Mouse (Mus musculus) thymus, postnatal 25 days (tissue): Measurements from ENCODE around the gene Gm17606.
"Not testable (repeated sequence)": the region's sequence is repeated elsewhere in the genome, so short reads cannot be mapped to it uniquely, and the experiment has no call there.

Experiments
- DNase-seq: peaks from one replicate; pipeline ENCODE4 v3.0.0; 2022

Gm17606 gene

GRCm38 (mm10) chr14:54640946-54641304 lies at the start of gene Gm17606:
Gene Gm17606, plus strand, starts transcription at chr14:54640952.
- no peak for DNase-seq

GRCm38 (mm10) chr14:54591056-54591455 lies 49.7 kb upstream of the Gm17606 start:
- no peak for DNase-seq

GRCm38 (mm10) chr14:54592319-54592934 lies 48.3 kb upstream of the Gm17606 start:
- no peak for DNase-seq

- DNase-seq, result no peak
These were observed 46.7 kb upstream of the Gm17606 start for GRCm38 (mm10) chr14:54594055-54594454.

GRCm38 (mm10) chr14:54594631-54595414 lies 45.9 kb upstream of the Gm17606 start:
- DNase-seq, result no peak

- DNase-seq, result no peak
These were observed 43.7 kb upstream of the Gm17606 start for GRCm38 (mm10) chr14:54597084-54597483.

- no peak for DNase-seq
These were observed 39.2 kb upstream of the Gm17606 start for GRCm38 (mm10) chr14:54601601-54602000.

- DNase-seq, result peak; percentile 15
These were observed 38.1 kb upstream of the Gm17606 start for GRCm38 (mm10) chr14:54602613-54603012.

- peak; percentile 94 for DNase-seq
These were observed 37.6 kb upstream of the Gm17606 start for GRCm38 (mm10) chr14:54603038-54603654.

- no peak for DNase-seq
These were observed 37.1 kb upstream of the Gm17606 start for GRCm38 (mm10) chr14:54603686-54604085.

GRCm38 (mm10) chr14:54605752-54606321 lies 34.9 kb upstream of the Gm17606 start, which contains the start of gene 4931414P19Rik:
Gene 4931414P19Rik, minus strand, starts transcription at chr14:54605993.
- DNase-seq, result peak; percentile 84

- DNase-seq, result no peak
These were observed 33.5 kb upstream of the Gm17606 start for GRCm38 (mm10) chr14:54607226-54607625.

- DNase-seq, result no peak
These were observed 31.5 kb upstream of the Gm17606 start for GRCm38 (mm10) chr14:54609245-54609644.

GRCm38 (mm10) chr14:54609962-54610361 lies 30.8 kb upstream of the Gm17606 start:
- DNase-seq, result peak; percentile 27

GRCm38 (mm10) chr14:54610648-54611047 lies 30.1 kb upstream of the Gm17606 start:
- no peak for DNase-seq

- DNase-seq, result not testable (repeated sequence)
These were observed 26.6 kb upstream of the Gm17606 start for GRCm38 (mm10) chr14:54614130-54614529.

- DNase-seq, result no peak
These were observed 24.4 kb upstream of the Gm17606 start for GRCm38 (mm10) chr14:54616226-54616825.

- peak; percentile 26 for DNase-seq
These were observed 23.4 kb upstream of the Gm17606 start for GRCm38 (mm10) chr14:54617152-54617896.

- DNase-seq, result peak; percentile 86
These were observed 22.8 kb upstream of the Gm17606 start, which contains the start of gene Psmb5 for GRCm38 (mm10) chr14:54617897-54618365. Gene Psmb5, minus strand, starts transcription at chr14:54618022.

GRCm38 (mm10) chr14:54621133-54621532 lies 19.6 kb upstream of the Gm17606 start, which contains the start of gene Psmb11:
Gene Psmb11, plus strand, starts transcription at chr14:54621433.
- no peak for DNase-seq

- no peak for DNase-seq
These were observed 17.4 kb upstream of the Gm17606 start for GRCm38 (mm10) chr14:54623334-54623733.

GRCm38 (mm10) chr14:54624976-54625375 lies 15.8 kb upstream of the Gm17606 start:
- no peak for DNase-seq
